Mouse (Mus musculus) layer of hippocampus, adult 9-11 months (tissue): Measurements from ENCODE around the gene Cyp2ab1.
"Not testable (repeated sequence)": the region's sequence is repeated elsewhere in the genome, so short reads cannot be mapped to it uniquely, and the experiment has no call there.

Experiments
- DNase-seq: peaks from one replicate; pipeline ENCODE4 v3.0.0; 2022

Gene Cyp2ab1

GRCm38 (mm10) chr16:20325286-20325685 is at the start of gene Cyp2ab1:
Cyp2ab1 (minus strand) TSS chr16:20325404.
- DNase-seq, result no peak

GRCm38 (mm10) chr16:20371731-20372130 is 46.5 kb upstream of the Cyp2ab1 start:
- DNase-seq, result no peak

- DNase-seq, result no peak
Observed at GRCm38 (mm10) chr16:20368221-20368620, 43.0 kb upstream of the Cyp2ab1 start.

- no peak for DNase-seq
Observed at GRCm38 (mm10) chr16:20362121-20362520, 36.9 kb upstream of the Cyp2ab1 start.

- DNase-seq, result not testable (repeated sequence)
Observed at GRCm38 (mm10) chr16:20361496-20361895, 36.3 kb upstream of the Cyp2ab1 start.

- no peak for DNase-seq
Observed at GRCm38 (mm10) chr16:20359643-20360295, 34.6 kb upstream of the Cyp2ab1 start.

- DNase-seq, result peak; percentile 14
Observed at GRCm38 (mm10) chr16:20357837-20358236, 32.6 kb upstream of the Cyp2ab1 start.

- DNase-seq, result no peak
Observed at GRCm38 (mm10) chr16:20354762-20355161, 29.6 kb upstream of the Cyp2ab1 start.

- no peak for DNase-seq
Observed at GRCm38 (mm10) chr16:20354011-20354410, 28.8 kb upstream of the Cyp2ab1 start.

- DNase-seq, result no peak
Observed at GRCm38 (mm10) chr16:20345464-20345863, 20.3 kb upstream of the Cyp2ab1 start.

GRCm38 (mm10) chr16:20338616-20339015 is 13.4 kb upstream of the Cyp2ab1 start:
- peak; percentile 86 for DNase-seq

- DNase-seq, result no peak
Observed at GRCm38 (mm10) chr16:20334918-20335317, 9.7 kb upstream of the Cyp2ab1 start.

GRCm38 (mm10) chr16:20328306-20328705 is 3.1 kb upstream of the Cyp2ab1 start:
- DNase-seq, result no peak

GRCm38 (mm10) chr16:20323907-20324306 is 1.3 kb downstream of the Cyp2ab1 start:
- DNase-seq, result no peak

GRCm38 (mm10) chr16:20322274-20322673 is 2.9 kb downstream of the Cyp2ab1 start:
- no peak for DNase-seq

GRCm38 (mm10) chr16:20316770-20317169 is 8.4 kb downstream of the Cyp2ab1 start:
- DNase-seq, result no peak

- DNase-seq, result no peak
Observed at GRCm38 (mm10) chr16:20315266-20315665, 9.9 kb downstream of the Cyp2ab1 start.

GRCm38 (mm10) chr16:20312272-20312671 is 12.9 kb downstream of the Cyp2ab1 start:
- DNase-seq, result no peak

GRCm38 (mm10) chr16:20301770-20302649 is 23.2 kb downstream of the Cyp2ab1 start, which contains the start of gene Parl:
Parl (minus strand) TSS chr16:20302387.
- DNase-seq, result peak; percentile 67

GRCm38 (mm10) chr16:20300076-20300475 is 25.1 kb downstream of the Cyp2ab1 start:
- DNase-seq, result no peak

GRCm38 (mm10) chr16:20280238-20280637 is 45.0 kb downstream of the Cyp2ab1 start:
- DNase-seq, result peak; percentile 16

GRCm38 (mm10) chr16:20279395-20279794 is 45.8 kb downstream of the Cyp2ab1 start:
- no peak for DNase-seq

GRCm38 (mm10) chr16:20272994-20273393 is 52.2 kb downstream of the Cyp2ab1 start:
- DNase-seq, result no peak

- DNase-seq, result no peak
Observed at GRCm38 (mm10) chr16:20271339-20271738, 53.9 kb downstream of the Cyp2ab1 start.
